Mouse (Mus musculus): ENCODE data around the gene Nckap5.

DNA sequence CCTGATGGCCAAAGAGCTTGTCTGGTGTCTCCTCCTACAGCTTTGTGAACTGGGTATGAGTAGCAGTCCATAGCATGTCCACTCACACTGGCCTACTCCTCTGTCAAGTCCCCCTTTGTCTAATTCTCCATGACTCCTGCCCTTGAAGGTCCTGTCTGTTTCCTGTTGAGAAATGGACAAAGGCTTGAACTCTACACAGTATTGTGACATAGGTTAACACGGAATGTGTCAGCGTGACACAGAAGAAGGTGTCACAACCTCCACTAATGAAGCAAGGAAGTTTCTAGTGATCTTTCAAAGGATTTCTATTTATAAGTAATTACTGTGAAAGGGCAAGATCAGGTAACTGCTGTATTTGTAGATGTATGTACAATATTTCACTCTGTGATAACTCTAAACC lies 46.9 kb upstream of the Nckap5 start:
- TF ChIP-seq ZC3H11A (IDR thresholded peaks at IDR 0.05; ENCODE audit: borderline replicate concordance, low read depth, low read length), result no peak
- TF ChIP-seq CHD2 (IDR thresholded peaks at IDR 0.05; ENCODE audit: low read depth, low read length), result no peak
- no peak for TF ChIP-seq ZNF384 (IDR thresholded peaks at IDR 0.05; ENCODE audit: low read depth, low read length)
- TF ChIP-seq MAFK (IDR thresholded peaks at IDR 0.05; ENCODE audit: insufficient read depth, low read depth, low read length), result no peak
- TF ChIP-seq HCFC1 (IDR thresholded peaks at IDR 0.05; ENCODE audit: borderline replicate concordance, insufficient read depth, low read length), result no peak

Data from ES-E14 (cell line).